8 mouse cellular contexts compared by ENCODE assay signal in genomic region chr11:89978353-89978831, GRCm38 (mm10). TPM values are rescaled to one million over a fixed set of nuclear protein-coding genes. Genes with fewer than 3 reads are reported as not detected.
A peak's percentile ranks its signal among the peaks of the same experiment; 100 is the strongest.
DNase-seq lines count a peak whose midpoint lies in the region; ATAC-seq and TF ChIP-seq lines count a peak whose summit lies in the region.

No protein-coding gene starts in this region.

- TF ChIP-seq CTCF in heart, postnatal 0 days (IDR thresholded peaks at IDR 0.05; ENCODE audit: low read depth), result no peak

- H3K27me3 ChIP-seq in embryonic facial prominence, embryonic 14.5 days (replicated peaks; ENCODE audit: control insufficient read depth, insufficient read depth, low read length), result no peaks in the 10 kb centered on the region
- H3K27me3 ChIP-seq in heart, postnatal 0 days (ENCODE audit: control insufficient read depth, insufficient read depth, low read length), result no peaks in the 10 kb centered on the region
- H3K27me3 ChIP-seq in limb, embryonic 10.5 days (ENCODE audit: low read depth, poor library complexity, severe bottlenecking), result no peaks in the 10 kb centered on the region

- H3K4me3 ChIP-seq in embryonic facial prominence, embryonic 14.5 days (ENCODE audit: low read depth, low read length), result no peak overlapping the region
- no peak overlapping the region for H3K4me3 ChIP-seq in heart, postnatal 0 days (ENCODE audit: low read depth, low read length)
- no peak overlapping the region for H3K4me3 ChIP-seq in limb, embryonic 10.5 days

- TF ChIP-seq EP300 in heart, postnatal 0 days (IDR thresholded peaks at IDR 0.05; ENCODE audit: low read depth), result 0 out of 2 replicates have a peak, but pooled peaks have one; percentile 72

- H3K36me3 ChIP-seq in embryonic facial prominence, embryonic 14.5 days (ENCODE audit: control insufficient read depth, insufficient read depth, low read length), result no peaks in the 10 kb centered on the region
- no peaks in the 10 kb centered on the region for H3K36me3 ChIP-seq in heart, postnatal 0 days (replicated peaks; ENCODE audit: control insufficient read depth, insufficient read depth, low read length)
- no peaks in the 10 kb centered on the region for H3K36me3 ChIP-seq in limb, embryonic 10.5 days

- intact Hi-C loops in left cerebral cortex, postnatal 25 days (cut with DNase I), result no loop called here

- H3K27ac ChIP-seq in embryonic facial prominence, embryonic 14.5 days (replicated peaks; ENCODE audit: low read depth, low read length), result peak overlapping the region; percentile 61
- peak overlapping the region; percentile 68 for H3K27ac ChIP-seq in heart, postnatal 0 days (ENCODE audit: low read depth)
- H3K27ac ChIP-seq in limb, embryonic 10.5 days, result peak overlapping the region; percentile 42; the same call in 1 of the 2 replicates

- peak overlapping the region; percentile 31; the same call in 1 of the 2 replicates for H3K4me2 ChIP-seq in embryonic facial prominence, embryonic 14.5 days (ENCODE audit: low read depth, low read length)
- H3K4me2 ChIP-seq in heart, postnatal 0 days (ENCODE audit: low read depth, low read length), result peak overlapping the region; percentile 37

- H3K4me1 ChIP-seq in embryonic facial prominence, embryonic 14.5 days (ENCODE audit: control insufficient read depth, insufficient read depth, low read length), result peaks cover 12% of the 10 kb centered on the region
- H3K4me1 ChIP-seq in heart, postnatal 0 days (ENCODE audit: control insufficient read depth, insufficient read depth), result peaks cover 16% of the 10 kb centered on the region
- peaks cover 8% of the 10 kb centered on the region for H3K4me1 ChIP-seq in limb, embryonic 10.5 days

- 23% methylated on average over 11 of the region's 11 CpGs for WGBS in embryonic facial prominence, embryonic 14.5 days
- 12% methylated on average over 11 of the region's 11 CpGs for WGBS in heart, postnatal 0 days
- WGBS in limb, embryonic 10.5 days, result 36% methylated on average over 11 of the region's 11 CpGs

- DNase-seq in cerebellum, postnatal 10 days, result peak; percentile 40 to 52
- DNase-seq in cerebellum, adult 18-20 months, result no peak
- peak; percentile 74 for DNase-seq in embryonic facial prominence, embryonic 14.5 days (ENCODE audit: low spot score)
- peak; percentile 43 for DNase-seq in heart, postnatal 0 days (ENCODE audit: low spot score)
- DNase-seq in limb, embryonic 10.5 days (ENCODE audit: low spot score), result no peak
- DNase-seq in skeletal muscle tissue, adult 2 months (ENCODE audit: low read depth, low spot score), result peak; percentile 44
- no peak for DNase-seq in left cerebral cortex, postnatal 25 days (ENCODE audit: low spot score in 2 of 2)
- DNase-seq in liver, result no peak

- no peak overlapping the region for H3K9ac ChIP-seq in embryonic facial prominence, embryonic 14.5 days (ENCODE audit: low read depth, low read length)
- H3K9ac ChIP-seq in heart, postnatal 0 days (replicated peaks; ENCODE audit: low read depth, low read length), result no peak overlapping the region

- ATAC-seq in embryonic facial prominence, embryonic 14.5 days (ENCODE audit: low read depth), result peak; percentile 44
- ATAC-seq in heart, postnatal 0 days (ENCODE audit: insufficient read depth, low read depth), result peak; percentile 69

- no peaks in the 10 kb centered on the region for H3K9me3 ChIP-seq in embryonic facial prominence, embryonic 14.5 days (ENCODE audit: control insufficient read depth, low read length)
- no peaks in the 10 kb centered on the region for H3K9me3 ChIP-seq in heart, postnatal 0 days (replicated peaks; ENCODE audit: control insufficient read depth, low read length)
- H3K9me3 ChIP-seq in limb, embryonic 10.5 days (replicated peaks), result no peaks in the 10 kb centered on the region

RNA-seq across cellular contexts. Expression of gene Pctp, which starts 24.3 kb away (rescaled TPM):
- polyA plus RNA-seq in embryonic facial prominence, embryonic 14.5 days (2014; fragmentation: Nextera tagmentation; extraction: Ambion mirVana), result 1.9 and 3.0 TPM in 2 replicates
- total RNA-seq in heart, postnatal 0 days (2014; rRNA removed; ENCODE audit: low replicate concordance), result 5.1 and 5.6 TPM in 2 replicates
- 5.7 and 6.5 TPM in 2 replicates for polyA plus RNA-seq in heart, postnatal 0 days (2015; fragmentation: Nextera tagmentation; extraction: Ambion mirVana)
- 21.9 and 24.5 TPM in 2 replicates for polyA plus RNA-seq in limb, embryonic 10.5 days (2016; fragmentation: Nextera tagmentation; extraction: Ambion mirVana)
- 1 to 10 TPM in 1 of 2 experiments, under 1 TPM in 1; 0.94 to 1.1 TPM for total RNA-seq in left cerebral cortex, postnatal 25 days (2021)

RNA-seq across cellular contexts. Expression of gene Tmem100, which starts 51.8 kb away (rescaled TPM):
- polyA plus RNA-seq in embryonic facial prominence, embryonic 14.5 days (2014; fragmentation: Nextera tagmentation; extraction: Ambion mirVana), result 29.7 and 32.3 TPM in 2 replicates
- 12.6 and 14.6 TPM in 2 replicates for total RNA-seq in heart, postnatal 0 days (2014; rRNA removed; ENCODE audit: low replicate concordance)
- polyA plus RNA-seq in heart, postnatal 0 days (2015; fragmentation: Nextera tagmentation; extraction: Ambion mirVana), result 16.1 and 18.3 TPM in 2 replicates
- polyA plus RNA-seq in limb, embryonic 10.5 days (2016; fragmentation: Nextera tagmentation; extraction: Ambion mirVana), result 7.1 and 8.7 TPM in 2 replicates
- total RNA-seq in left cerebral cortex, postnatal 25 days (2021), result 10 to 100 TPM; 19.2 to 19.7 TPM

Comparison
In these comparisons a context has a peak if more than half of its experiments do, and no peak if none do; other contexts are left out.
1. DNase-seq: peak in cerebellum, postnatal 10 days (2 of 2), embryonic facial prominence, embryonic 14.5 days (single experiment), heart, postnatal 0 days (single experiment) and skeletal muscle tissue, adult 2 months (single experiment); none in cerebellum, adult 18-20 months (0 of 2), limb, embryonic 10.5 days (single experiment), left cerebral cortex, postnatal 25 days (0 of 2) and liver (single experiment).
2. Peak in every context shown above with its lines, with median percentiles within 50 percentile points of each other: H3K27ac ChIP-seq.